Mouse (Mus musculus) liver, embryonic 11.5 days (tissue): ENCODE data around the gene Atp5l. TPM values are rescaled to one million over a fixed set of nuclear protein-coding genes. Genes with fewer than 3 reads are reported as not detected.

Source experiments
- ATAC-seq: fragments of 200-750 bp; cut with Nextera tagmentation; replicated peaks from 2 replicates; pipeline ENCODE4 v1.8.0; 2017; ENCODE audit warnings: moderate number of reproducible peaks, mild to moderate bottlenecking, moderate TSS enrichment, moderate library complexity; ENCODE audit not compliant: low FRiP score
- DNase-seq: peaks from one replicate; pipeline ENCODE4 v3.0.0-alpha.2; 2017; ENCODE audit warnings: low spot score
- H3K27ac ChIP-seq: fragments of 300-500 bp; sonication (generic); 2 replicates; pipeline ENCODE4 v1.5.1; 2014; ENCODE audit warnings: mild to moderate bottlenecking, low read depth, low read length, control low read depth
- H3K27me3 ChIP-seq: fragments of 300-500 bp; sonication (generic); replicated peaks from 2 replicates; pipeline ENCODE4 v1.6.1; 2014; ENCODE audit warnings: low read length, mixed read lengths; ENCODE audit not compliant: control insufficient read depth, insufficient read depth
- H3K36me3 ChIP-seq: fragments of 300-500 bp; sonication (generic); 2 replicates; pipeline ENCODE4 v1.6.1; 2014; ENCODE audit warnings: mild to moderate bottlenecking, low read length, moderate library complexity, mixed read lengths; ENCODE audit not compliant: control insufficient read depth, insufficient read depth
- H3K4me1 ChIP-seq: fragments of 300-500 bp; sonication (generic); replicated peaks from 2 replicates; pipeline ENCODE4 v1.6.1; 2014; ENCODE audit warnings: low read length, mixed read lengths; ENCODE audit not compliant: control insufficient read depth, insufficient read depth
- H3K4me2 ChIP-seq: fragments of 300-500 bp; sonication (generic); 2 replicates; pipeline ENCODE4 v1.6.1; 2014; ENCODE audit warnings: mild to moderate bottlenecking, control low read depth, moderate library complexity
- H3K4me3 ChIP-seq: fragments of 300-500 bp; sonication (generic); 2 replicates; pipeline ENCODE4 v1.5.1; 2014; ENCODE audit warnings: low read depth, low read length, control low read depth
- H3K9ac ChIP-seq: fragments of 300-500 bp; sonication (generic); 2 replicates; pipeline ENCODE4 v1.6.1; 2014; ENCODE audit warnings: low read depth, low read length, control low read depth
- H3K9me3 ChIP-seq: fragments of 300-500 bp; sonication (generic); 2 replicates; pipeline ENCODE4 v1.6.1; 2016; ENCODE audit warnings: low read length, inconsistent platforms, mixed read lengths; ENCODE audit not compliant: control insufficient read depth
- WGBS: fragments of 180-500 bp; shearing (Covaris S2); extraction: QIAGEN DNeasy Blood & Tissue Kit; methylation state at CpG from one replicate; pipeline ENCODE4 v1.1.7; 2014; 5-methylcytosine and 5-hydroxymethylcytosine counted together
- polyA plus RNA-seq: library from polyadenylated mRNA; unstranded; fragments of >200 nt; fragmentation: Nextera tagmentation; extraction: Ambion mirVana; gene quantifications from 2 replicates; pipeline ENCODE4 v1.2.1, GENCODE M21; 2014

The Atp5l gene
- polyA plus RNA-seq, 1 experiment from 2014 or later, result 713 TPM

GRCm38 (mm10) chr9:44905620-44906019, 14.9 kb downstream of the Atp5l start:
- Histone ChIP-seq H3K27ac (no peak overlapping the region), H3K36me3 (no peaks in the 10 kb centered on the region), H3K27me3 (no peaks in the 10 kb centered on the region), H3K9ac (no peak overlapping the region), H3K4me3 (no peak overlapping the region), H3K9me3 (no peaks in the 10 kb centered on the region), H3K4me1 (no peaks in the 10 kb centered on the region), H3K4me2 (no peak overlapping the region)
- no peak for DNase-seq
- no peak for ATAC-seq
- WGBS, result 70% methylated on average over 4 of the region's 4 CpGs

- WGBS, result 67% methylated on average over 5 of the region's 5 CpGs
- Histone ChIP-seq H3K4me1 (no peaks in the 10 kb centered on the region), H3K9me3 (no peaks in the 10 kb centered on the region), H3K9ac (no peak overlapping the region), H3K27ac (no peak overlapping the region), H3K4me2 (no peak overlapping the region), H3K36me3 (no peaks in the 10 kb centered on the region), H3K4me3 (no peak overlapping the region), H3K27me3 (no peaks in the 10 kb centered on the region)
- DNase-seq (no peak), ATAC-seq (no peak)
Observed at GRCm38 (mm10) chr9:44904964-44905363, 15.6 kb downstream of the Atp5l start.

- Histone ChIP-seq H3K4me2 (no peak overlapping the region), H3K4me1 (no peaks in the 10 kb centered on the region), H3K9ac (no peak overlapping the region), H3K36me3 (no peaks in the 10 kb centered on the region), H3K27me3 (no peaks in the 10 kb centered on the region), H3K4me3 (no peak overlapping the region), H3K9me3 (no peaks in the 10 kb centered on the region), H3K27ac (no peak overlapping the region)
- DNase-seq (no peak), ATAC-seq (no peak)
- 80% methylated on average over 4 of the region's 4 CpGs for WGBS
Observed at GRCm38 (mm10) chr9:44903856-44904255, 16.7 kb downstream of the Atp5l start.

GRCm38 (mm10) chr9:44900402-44900801, 20.1 kb downstream of the Atp5l start:
- H3K27ac ChIP-seq, result no peak overlapping the region
- ATAC-seq (no peak), DNase-seq (no peak)
- no peak overlapping the region for H3K4me2 ChIP-seq
- H3K27me3 ChIP-seq, result peaks cover 2% of the 10 kb centered on the region; the same call in 1 of the 2 replicates
- no peaks in the 10 kb centered on the region for H3K4me1 ChIP-seq
- H3K9me3 ChIP-seq, result no peaks in the 10 kb centered on the region
- no peaks in the 10 kb centered on the region for H3K36me3 ChIP-seq
- no peak overlapping the region for H3K9ac ChIP-seq
- no peak overlapping the region for H3K4me3 ChIP-seq
- WGBS, result 63% methylated on average over 4 of the region's 4 CpGs

- H3K9me3 ChIP-seq, result no peaks in the 10 kb centered on the region
- WGBS, result 71% methylated on average over 3 of the region's 3 CpGs
- no peak for ATAC-seq
Observed at GRCm38 (mm10) chr9:44899716-44900115, 20.8 kb downstream of the Atp5l start.

GRCm38 (mm10) chr9:44897024-44897423, 23.5 kb downstream of the Atp5l start:
- Histone ChIP-seq H3K9ac (no peak overlapping the region), H3K9me3 (no peaks in the 10 kb centered on the region), H3K36me3 (no peaks in the 10 kb centered on the region), H3K27ac (no peak overlapping the region), H3K4me1 (peaks cover 5% of the 10 kb centered on the region; the same call in 1 of the 2 replicates), H3K4me2 (no peak overlapping the region), H3K4me3 (no peak overlapping the region), H3K27me3 (peaks cover 2% of the 10 kb centered on the region; the same call in 1 of the 2 replicates)
- WGBS, result 68% methylated on average over 4 of the region's 4 CpGs
- no peak for ATAC-seq
- DNase-seq, result no peak

More at GRCm38 (mm10) chr9:44899716-44900115, 20.8 kb downstream of the Atp5l start:
- Histone ChIP-seq H3K36me3 (no peaks in the 10 kb centered on the region), H3K4me3 (no peak overlapping the region), H3K4me2 (no peak overlapping the region), H3K27ac (no peak overlapping the region), H3K27me3 (peaks cover 2% of the 10 kb centered on the region; the same call in 1 of the 2 replicates), H3K4me1 (no peaks in the 10 kb centered on the region), H3K9ac (no peak overlapping the region)
- DNase-seq, result no peak

DNA sequence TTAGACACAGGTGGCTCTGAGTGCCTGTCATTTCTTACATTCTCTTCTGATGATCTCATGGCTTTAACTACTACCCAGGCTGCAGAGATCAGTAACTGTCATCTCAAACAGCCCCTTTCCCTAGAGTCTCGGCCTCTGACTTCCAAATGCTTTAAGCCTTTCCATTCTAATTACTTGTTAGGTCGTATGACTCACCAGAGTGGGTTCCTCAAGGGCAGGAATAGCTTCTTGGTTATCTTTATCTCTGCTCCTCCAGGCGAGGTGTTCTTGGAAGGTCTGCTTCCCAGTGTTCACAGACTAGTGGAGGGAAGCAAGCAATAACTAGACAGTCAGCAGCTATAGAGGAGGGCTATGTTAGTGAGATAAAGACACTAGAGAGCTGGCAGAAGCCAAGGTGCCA, 27.9 kb downstream of the Atp5l start:
- Histone ChIP-seq H3K36me3 (no peaks in the 10 kb centered on the region), H3K27ac (no peak overlapping the region), H3K4me3 (no peak overlapping the region), H3K4me2 (no peak overlapping the region), H3K9me3 (no peaks in the 10 kb centered on the region), H3K4me1 (peaks cover 5% of the 10 kb centered on the region; the same call in 1 of the 2 replicates), H3K9ac (no peak overlapping the region), H3K27me3 (peaks cover 2% of the 10 kb centered on the region; the same call in 1 of the 2 replicates)
- DNase-seq (no peak), ATAC-seq (no peak)
- WGBS, result 30% methylated on average over 3 of the region's 3 CpGs

DNA sequence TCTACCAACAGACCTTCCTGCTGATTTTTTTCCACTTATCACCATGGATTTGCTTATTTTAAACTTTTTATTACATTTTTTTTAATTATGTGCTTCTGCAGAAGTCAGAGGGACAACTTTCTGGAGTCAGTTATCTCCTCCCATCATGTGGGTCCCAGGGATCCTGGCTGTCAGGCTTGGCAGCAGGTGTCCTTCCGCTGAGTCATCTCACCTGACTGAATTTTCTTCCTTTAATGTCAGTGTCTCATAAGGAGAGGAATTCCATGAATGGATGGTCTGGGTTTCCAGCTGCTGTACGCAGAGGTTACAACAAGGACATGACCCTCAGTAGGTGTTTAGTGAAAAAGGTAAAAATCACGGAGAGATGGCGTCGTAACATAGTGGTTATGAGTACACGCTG, 29.3 kb downstream of the Atp5l start:
- Histone ChIP-seq H3K4me1 (peaks cover 5% of the 10 kb centered on the region; the same call in 1 of the 2 replicates), H3K9ac (no peak overlapping the region), H3K4me2 (no peak overlapping the region), H3K4me3 (no peak overlapping the region), H3K36me3 (no peaks in the 10 kb centered on the region), H3K27me3 (no peaks in the 10 kb centered on the region), H3K9me3 (no peaks in the 10 kb centered on the region), H3K27ac (no peak overlapping the region)
- 82% methylated on average over 6 of the region's 6 CpGs for WGBS
- ATAC-seq (no peak), DNase-seq (no peak)

GRCm38 (mm10) chr9:44890122-44890521, 30.4 kb downstream of the Atp5l start:
- 43% methylated on average over 2 of the region's 2 CpGs for WGBS
- DNase-seq, result no peak
- Histone ChIP-seq H3K9me3 (no peaks in the 10 kb centered on the region), H3K4me2 (no peak overlapping the region), H3K36me3 (no peaks in the 10 kb centered on the region), H3K27me3 (no peaks in the 10 kb centered on the region), H3K9ac (no peak overlapping the region), H3K4me1 (peaks cover 5% of the 10 kb centered on the region; the same call in 1 of the 2 replicates), H3K4me3 (no peak overlapping the region), H3K27ac (no peak overlapping the region)
- no peak for ATAC-seq
